In genomic region chr4:119539836-119540532, GRCm38 (mm10) we compare ENCODE assay signal across 8 mouse cellular contexts. TPM values are rescaled to one million over a fixed set of nuclear protein-coding genes. Genes with fewer than 3 reads are reported as not detected.
DNase-seq lines count a peak whose midpoint lies in the region; ATAC-seq lines count a peak whose summit lies in the region.

No protein-coding gene starts in this region.

- peaks cover 26% of the 10 kb centered on the region for H3K4me1 ChIP-seq in hindbrain, embryonic 13.5 days (replicated peaks)
- peaks cover 13% of the 10 kb centered on the region for H3K4me1 ChIP-seq in limb, embryonic 12.5 days (replicated peaks)
- H3K4me1 ChIP-seq in midbrain, embryonic 11.5 days (ENCODE audit: control insufficient read depth, insufficient read depth, low read length) = peaks cover 15% of the 10 kb centered on the region

- peak; percentile 83 for ATAC-seq in hindbrain, embryonic 13.5 days (ENCODE audit: low FRiP score)
- peak; percentile 87 for ATAC-seq in limb, embryonic 12.5 days (ENCODE audit: insufficient number of reproducible peaks, insufficient read depth, low FRiP score, low TSS enrichment, low read depth)
- ATAC-seq in midbrain, embryonic 11.5 days (ENCODE audit: low FRiP score) = peak; percentile 90

- peak overlapping the region; percentile 96 for H3K4me3 ChIP-seq in hindbrain, embryonic 13.5 days
- peak overlapping the region; percentile 91 for H3K4me3 ChIP-seq in limb, embryonic 12.5 days (replicated peaks)
- peak overlapping the region; percentile 92 for H3K4me3 ChIP-seq in midbrain, embryonic 11.5 days (ENCODE audit: low read depth, low read length)

- H3K36me3 ChIP-seq in hindbrain, embryonic 13.5 days = no peaks in the 10 kb centered on the region
- H3K36me3 ChIP-seq in limb, embryonic 12.5 days = no peaks in the 10 kb centered on the region
- no peaks in the 10 kb centered on the region for H3K36me3 ChIP-seq in midbrain, embryonic 11.5 days (ENCODE audit: control insufficient read depth, insufficient read depth, low read length)

- no peaks in the 10 kb centered on the region for H3K9me3 ChIP-seq in hindbrain, embryonic 13.5 days
- H3K9me3 ChIP-seq in limb, embryonic 12.5 days = no peaks in the 10 kb centered on the region
- H3K9me3 ChIP-seq in midbrain, embryonic 11.5 days (ENCODE audit: control insufficient read depth, low read length) = no peaks in the 10 kb centered on the region

- H3K4me2 ChIP-seq in hindbrain, embryonic 13.5 days = peak overlapping the region; percentile 71
- H3K4me2 ChIP-seq in limb, embryonic 12.5 days = peak overlapping the region; percentile 77
- peak overlapping the region; percentile 85 for H3K4me2 ChIP-seq in midbrain, embryonic 11.5 days

- H3K27me3 ChIP-seq in hindbrain, embryonic 13.5 days = no peaks in the 10 kb centered on the region
- no peaks in the 10 kb centered on the region for H3K27me3 ChIP-seq in limb, embryonic 12.5 days
- H3K27me3 ChIP-seq in midbrain, embryonic 11.5 days (ENCODE audit: control insufficient read depth, insufficient read depth, low read length) = no peaks in the 10 kb centered on the region

- 0% methylated on average over 42 of the region's 76 CpGs for WGBS in hindbrain, embryonic 13.5 days
- WGBS in limb, embryonic 12.5 days = under 1% methylated on average over 59 of the region's 76 CpGs
- WGBS in midbrain, embryonic 11.5 days = under 1% methylated on average over 47 of the region's 76 CpGs

- H3K27ac ChIP-seq in hindbrain, embryonic 13.5 days = peak overlapping the region; percentile 98
- H3K27ac ChIP-seq in limb, embryonic 12.5 days = peak overlapping the region; percentile 99
- peak overlapping the region; percentile 92 for H3K27ac ChIP-seq in midbrain, embryonic 11.5 days (ENCODE audit: low read depth, low read length)

- peak overlapping the region; percentile 96 for H3K9ac ChIP-seq in hindbrain, embryonic 13.5 days
- peak overlapping the region; percentile 97 for H3K9ac ChIP-seq in limb, embryonic 12.5 days (replicated peaks)
- peak overlapping the region; percentile 91 for H3K9ac ChIP-seq in midbrain, embryonic 11.5 days (ENCODE audit: low read length)

- DNase-seq in layer of hippocampus, adult 11-12 months (ENCODE audit: low spot score) = peak; percentile 22
- no peak for DNase-seq in layer of hippocampus, adult 9-10 months (ENCODE audit: low spot score)
- DNase-seq in cerebellum, adult 11 months = peak; percentile 46
- DNase-seq in forelimb bud, embryonic 11.5 days (ENCODE audit: low read depth, low spot score) = peak; percentile 49
- DNase-seq in midbrain, embryonic 11.5 days (ENCODE audit: low spot score, missing footprints) = no peak
- DNase-seq in spleen, adult 18-20 months = peak; percentile 27 to 53

RNA-seq across cellular contexts. Expression of gene Frg2f1, which starts 0.7 kb away (rescaled TPM):
- polyA plus RNA-seq in hindbrain, embryonic 13.5 days (2015; fragmentation: Nextera tagmentation; extraction: Ambion mirVana) = 5.5 and 8.0 TPM in 2 replicates
- 5.1 and 5.4 TPM in 2 replicates for polyA plus RNA-seq in limb, embryonic 12.5 days (2016; fragmentation: Nextera tagmentation; extraction: Ambion mirVana)
- polyA plus RNA-seq in midbrain, embryonic 11.5 days (2014; fragmentation: Nextera tagmentation; extraction: Ambion mirVana) = 3.2 TPM in 2 replicates

RNA-seq across cellular contexts. Expression of gene Foxj3, which starts 3.2 kb away (rescaled TPM):
- polyA plus RNA-seq in hindbrain, embryonic 13.5 days (2015; fragmentation: Nextera tagmentation; extraction: Ambion mirVana) = 25.4 and 26.7 TPM in 2 replicates
- polyA plus RNA-seq in limb, embryonic 12.5 days (2016; fragmentation: Nextera tagmentation; extraction: Ambion mirVana) = 27.9 and 29.2 TPM in 2 replicates
- 20.0 and 23.9 TPM in 2 replicates for polyA plus RNA-seq in midbrain, embryonic 11.5 days (2014; fragmentation: Nextera tagmentation; extraction: Ambion mirVana)

RNA-seq across cellular contexts. Expression of gene Rimkla, which starts 47.6 kb away (rescaled TPM):
- 19.9 and 21.0 TPM in 2 replicates for polyA plus RNA-seq in hindbrain, embryonic 13.5 days (2015; fragmentation: Nextera tagmentation; extraction: Ambion mirVana)
- 1.0 and 1.1 TPM in 2 replicates for polyA plus RNA-seq in limb, embryonic 12.5 days (2016; fragmentation: Nextera tagmentation; extraction: Ambion mirVana)
- 6.7 and 7.4 TPM in 2 replicates for polyA plus RNA-seq in midbrain, embryonic 11.5 days (2014; fragmentation: Nextera tagmentation; extraction: Ambion mirVana)

Comparison
In these comparisons a context has a peak if more than half of its experiments do, and no peak if none do; other contexts are left out.
1. DNase-seq: peak in layer of hippocampus, adult 11-12 months (single experiment), cerebellum, adult 11 months (single experiment), forelimb bud, embryonic 11.5 days (single experiment) and spleen, adult 18-20 months (2 of 2); none in layer of hippocampus, adult 9-10 months (single experiment) and midbrain, embryonic 11.5 days (single experiment).
2. Peak in every context shown above with its lines, with median percentiles within 50 percentile points of each other: ATAC-seq, H3K27ac ChIP-seq, H3K4me2 ChIP-seq, H3K4me3 ChIP-seq and H3K9ac ChIP-seq.